Mouse (Mus musculus) heart, embryonic 10.5 days (tissue): ENCODE measurements at regions not wholly inside any gene's neighbourhood (a gene's known extent, or its start where the extent isn't known, plus 50 kb on each side); places are given as distances from the start of the nearest gene placed in this dataset.
"Not testable (repeated sequence)": the region's sequence is repeated elsewhere in the genome, so short reads cannot be mapped to it uniquely, and the experiment has no call there.

Experiments used
- DNase-seq: peaks from one replicate; pipeline ENCODE4 v3.0.0-alpha.2; 2017; ENCODE audit warnings: low spot score
- H3K27ac ChIP-seq: fragments of 300-500 bp; sonication (generic); 2 replicates; pipeline ENCODE4 v1.5.1; 2016; ENCODE audit warnings: mild to moderate bottlenecking
- H3K27me3 ChIP-seq: fragments of 300-500 bp; sonication (generic); 2 replicates; pipeline ENCODE4 v1.6.1; 2016; ENCODE audit warnings: mild to moderate bottlenecking; ENCODE audit not compliant: poor library complexity, insufficient read depth, severe bottlenecking
- H3K36me3 ChIP-seq: fragments of 300-500 bp; sonication (generic); 2 replicates; pipeline ENCODE4 v1.6.1; 2016; ENCODE audit warnings: mild to moderate bottlenecking, moderate library complexity
- H3K4me1 ChIP-seq: fragments of 300-500 bp; sonication (generic); 2 replicates; pipeline ENCODE4 v1.6.1; 2016; ENCODE audit warnings: mild to moderate bottlenecking
- H3K4me3 ChIP-seq: fragments of 300-500 bp; sonication (generic); 2 replicates; pipeline ENCODE4 v1.5.1; 2016; ENCODE audit warnings: mild to moderate bottlenecking, moderate library complexity
- H3K9me3 ChIP-seq: fragments of 300-500 bp; sonication (generic); 2 replicates; pipeline ENCODE4 v1.6.1; 2016; ENCODE audit warnings: mild to moderate bottlenecking, moderate library complexity
- WGBS: fragments of 180-500 bp; shearing (Covaris S2); methylation state at CpG from one replicate; pipeline ENCODE4 v1.1.7; 2016; 5-methylcytosine and 5-hydroxymethylcytosine counted together

- 35% methylated on average over 7 of the region's 7 CpGs for WGBS
- Histone ChIP-seq H3K4me1 (peaks cover 28% of the 10 kb centered on the region), H3K27ac (peak overlapping the region; percentile 83), H3K36me3 (no peaks in the 10 kb centered on the region), H3K9me3 (no peaks in the 10 kb centered on the region), H3K4me3 (0 out of 2 replicates have a peak overlapping the region, but pooled peaks have one; percentile 1), H3K27me3 (no peaks in the 10 kb centered on the region)
- DNase-seq = peak; percentile 93
These were observed 96.8 kb upstream of the Eif4g2 start for GRCm38 (mm10) chr7:111179401-111180271.

- no peaks in the 10 kb centered on the region for H3K36me3 ChIP-seq
- H3K27me3 ChIP-seq = no peaks in the 10 kb centered on the region
- 85% methylated on average over 9 of the region's 9 CpGs for WGBS
- no peak overlapping the region for H3K27ac ChIP-seq
- H3K9me3 ChIP-seq = no peaks in the 10 kb centered on the region
- H3K4me3 ChIP-seq = no peak overlapping the region
- DNase-seq = no peak
- peaks cover 5% of the 10 kb centered on the region for H3K4me1 ChIP-seq
These were observed 91.7 kb upstream of the Eif4g2 start for GRCm38 (mm10) chr7:111174393-111175124.

GRCm38 (mm10) chr7:111172061-111172460 lies 89.2 kb upstream of the Eif4g2 start:
- no peak for DNase-seq
- no peaks in the 10 kb centered on the region for H3K36me3 ChIP-seq
- no peaks in the 10 kb centered on the region for H3K27me3 ChIP-seq
- H3K27ac ChIP-seq = no peak overlapping the region
- WGBS = 84% methylated on average over 2 of the region's 2 CpGs
- H3K9me3 ChIP-seq = no peaks in the 10 kb centered on the region
- no peak overlapping the region for H3K4me3 ChIP-seq
- no peaks in the 10 kb centered on the region for H3K4me1 ChIP-seq

- H3K4me1 ChIP-seq, H3K4me3 ChIP-seq, H3K27ac ChIP-seq, H3K36me3 ChIP-seq, DNase-seq, H3K9me3 ChIP-seq, H3K27me3 ChIP-seq: not testable (repeated sequence)
- WGBS = 92% methylated on average over 3 of the region's 3 CpGs
These were observed 85.9 kb upstream of the Eif4g2 start for GRCm38 (mm10) chr7:111168546-111169233.

GRCm38 (mm10) chr7:111164994-111165393 lies 82.2 kb upstream of the Eif4g2 start:
- H3K4me3 ChIP-seq = no peak overlapping the region
- H3K27me3 ChIP-seq = no peaks in the 10 kb centered on the region
- no peak overlapping the region for H3K27ac ChIP-seq
- H3K36me3 ChIP-seq = no peaks in the 10 kb centered on the region
- DNase-seq = no peak
- H3K4me1 ChIP-seq = no peaks in the 10 kb centered on the region
- no peaks in the 10 kb centered on the region for H3K9me3 ChIP-seq
- WGBS = 85% methylated on average over 3 of the region's 3 CpGs

GRCm38 (mm10) chr7:111164276-111164675 lies 81.4 kb upstream of the Eif4g2 start:
- DNase-seq = no peak
- Histone ChIP-seq H3K27me3 (no peaks in the 10 kb centered on the region), H3K4me1 (no peaks in the 10 kb centered on the region), H3K4me3 (no peak overlapping the region), H3K36me3 (no peaks in the 10 kb centered on the region), H3K9me3 (no peaks in the 10 kb centered on the region), H3K27ac (no peak overlapping the region)
- 77% methylated on average over 3 of the region's 3 CpGs for WGBS

- Histone ChIP-seq H3K4me3 (no peak overlapping the region), H3K9me3 (no peaks in the 10 kb centered on the region), H3K36me3 (no peaks in the 10 kb centered on the region), H3K27ac (no peak overlapping the region), H3K4me1 (no peaks in the 10 kb centered on the region), H3K27me3 (no peaks in the 10 kb centered on the region)
- DNase-seq = no peak
- WGBS = 36% methylated on average over 3 of the region's 3 CpGs
These were observed 81.0 kb upstream of the Eif4g2 start for GRCm38 (mm10) chr7:111163861-111164260.

- H3K27ac ChIP-seq = no peak overlapping the region
- DNase-seq = no peak
- H3K36me3 ChIP-seq = no peaks in the 10 kb centered on the region
- H3K9me3 ChIP-seq = no peaks in the 10 kb centered on the region
- H3K4me1 ChIP-seq = no peaks in the 10 kb centered on the region
- 79% methylated on average over 8 of the region's 8 CpGs for WGBS
- no peak overlapping the region for H3K4me3 ChIP-seq
- H3K27me3 ChIP-seq = no peaks in the 10 kb centered on the region
These were observed 80.5 kb upstream of the Eif4g2 start for GRCm38 (mm10) chr7:111163321-111163720.

- peaks cover 25% of the 10 kb centered on the region for H3K4me1 ChIP-seq
- H3K36me3 ChIP-seq = no peaks in the 10 kb centered on the region
- H3K4me3 ChIP-seq = no peak overlapping the region
- no peak overlapping the region for H3K27ac ChIP-seq
- H3K9me3 ChIP-seq = no peaks in the 10 kb centered on the region
- WGBS = 78% methylated on average over 6 of the region's 6 CpGs
- H3K27me3 ChIP-seq = no peaks in the 10 kb centered on the region
- no peak for DNase-seq
These were observed 76.0 kb upstream of the Eif4g2 start for GRCm38 (mm10) chr7:111158791-111159286.

- no peaks in the 10 kb centered on the region for H3K27me3 ChIP-seq
- peak overlapping the region; percentile 18; the same call in 1 of the 2 replicates for H3K4me3 ChIP-seq
- H3K4me1 ChIP-seq = peaks cover 25% of the 10 kb centered on the region
- H3K36me3 ChIP-seq = no peaks in the 10 kb centered on the region
- no peak for DNase-seq
- H3K27ac ChIP-seq = peak overlapping the region; percentile 87; the same call in 1 of the 2 replicates
- no peaks in the 10 kb centered on the region for H3K9me3 ChIP-seq
- 42% methylated on average over 9 of the region's 9 CpGs for WGBS
These were observed 75.0 kb upstream of the Eif4g2 start for GRCm38 (mm10) chr7:111157754-111158325.

- 32% methylated on average over 6 of the region's 6 CpGs for WGBS
- H3K27me3 ChIP-seq = no peaks in the 10 kb centered on the region
- H3K36me3 ChIP-seq = no peaks in the 10 kb centered on the region
- H3K4me3 ChIP-seq = peak overlapping the region; percentile 18
- H3K4me1 ChIP-seq = peaks cover 25% of the 10 kb centered on the region
- H3K27ac ChIP-seq = peak overlapping the region; percentile 87
- no peak for DNase-seq
- H3K9me3 ChIP-seq = no peaks in the 10 kb centered on the region
These were observed 74.5 kb upstream of the Eif4g2 start for GRCm38 (mm10) chr7:111157287-111157686.

- Histone ChIP-seq H3K27me3 (no peaks in the 10 kb centered on the region), H3K36me3 (no peaks in the 10 kb centered on the region), H3K4me3 (peak overlapping the region; percentile 18), H3K9me3 (no peaks in the 10 kb centered on the region), H3K27ac (peak overlapping the region; percentile 87), H3K4me1 (peaks cover 25% of the 10 kb centered on the region)
- WGBS = 42% methylated on average over 8 of the region's 8 CpGs
- no peak for DNase-seq
These were observed 73.8 kb upstream of the Eif4g2 start for GRCm38 (mm10) chr7:111156472-111157231.
